Mouse (Mus musculus): ENCODE data around the gene Zfp719. TPM values are rescaled to one million over a fixed set of nuclear protein-coding genes. Genes with fewer than 3 reads are reported as not detected.

Gene Zfp719
- polyA plus RNA-seq, 1 experiment from 2014 or later: 17.7 TPM

Other genes starting within 250 kb of the Zfp719 start
- 0.12 and 0.22 TPM in 2 replicates for gene Siglecf, start 228.3 kb upstream of the Zfp719 start, polyA plus RNA-seq (2015; fragmentation: Nextera tagmentation; extraction: Ambion mirVana)
- gene Siglecg, start 171.4 kb upstream of the Zfp719 start, polyA plus RNA-seq (2015; fragmentation: Nextera tagmentation; extraction: Ambion mirVana): 0.08 TPM in 1 of 2 replicates, not detected in the other
- not detected in 2 replicates for gene Lim2, start 151.9 kb upstream of the Zfp719 start, polyA plus RNA-seq (2015; fragmentation: Nextera tagmentation; extraction: Ambion mirVana)
- gene Nkg7, start 142.5 kb upstream of the Zfp719 start, polyA plus RNA-seq (2015; fragmentation: Nextera tagmentation; extraction: Ambion mirVana): not detected in 2 replicates
- gene Cldnd2, start 138.8 kb upstream of the Zfp719 start, polyA plus RNA-seq (2015; fragmentation: Nextera tagmentation; extraction: Ambion mirVana): not detected in 2 replicates
- 142 TPM in 2 replicates for gene Etfb, start 135.5 kb upstream of the Zfp719 start, polyA plus RNA-seq (2015; fragmentation: Nextera tagmentation; extraction: Ambion mirVana)
- 0.48 TPM in 1 of 2 replicates, not detected in the other for gene Gm45233, start 135.5 kb upstream of the Zfp719 start, polyA plus RNA-seq (2015; fragmentation: Nextera tagmentation; extraction: Ambion mirVana)
- 7.8 and 10.3 TPM in 2 replicates for gene Vsig10l, start 116.5 kb upstream of the Zfp719 start, polyA plus RNA-seq (2015; fragmentation: Nextera tagmentation; extraction: Ambion mirVana)
- 6.3 and 7.5 TPM in 2 replicates for gene Iglon5, start 89.5 kb upstream of the Zfp719 start, polyA plus RNA-seq (2015; fragmentation: Nextera tagmentation; extraction: Ambion mirVana)
- gene 4931406B18Rik, start 73.7 kb upstream of the Zfp719 start, polyA plus RNA-seq (2015; fragmentation: Nextera tagmentation; extraction: Ambion mirVana): 0.04 TPM in 1 of 2 replicates, not detected in the other
- 0.35 and 1.1 TPM in 2 replicates for gene Cd33, start 35.2 kb upstream of the Zfp719 start, polyA plus RNA-seq (2015; fragmentation: Nextera tagmentation; extraction: Ambion mirVana)
- 10.3 and 11.1 TPM in 2 replicates for gene Zfp658, start 17.4 kb upstream of the Zfp719 start, polyA plus RNA-seq (2015; fragmentation: Nextera tagmentation; extraction: Ambion mirVana)
- gene Zfp819, start 27.6 kb downstream of the Zfp719 start, polyA plus RNA-seq (2015; fragmentation: Nextera tagmentation; extraction: Ambion mirVana): 0.46 TPM in 1 of 2 replicates, not detected in the other
- gene Ceacam18, start 55.1 kb downstream of the Zfp719 start, polyA plus RNA-seq (2015; fragmentation: Nextera tagmentation; extraction: Ambion mirVana): not detected in 2 replicates
- gene Siglece, start 80.6 kb downstream of the Zfp719 start, polyA plus RNA-seq (2015; fragmentation: Nextera tagmentation; extraction: Ambion mirVana): 0.24 and 0.28 TPM in 2 replicates
- 20.3 and 21.8 TPM in 2 replicates for gene Ctu1, start 92.4 kb downstream of the Zfp719 start, polyA plus RNA-seq (2015; fragmentation: Nextera tagmentation; extraction: Ambion mirVana)
- not detected in 2 replicates for gene Klk14, start 110.8 kb downstream of the Zfp719 start, polyA plus RNA-seq (2015; fragmentation: Nextera tagmentation; extraction: Ambion mirVana)
- not detected in 2 replicates for gene Klk13, start 133.0 kb downstream of the Zfp719 start, polyA plus RNA-seq (2015; fragmentation: Nextera tagmentation; extraction: Ambion mirVana)
- not detected in 2 replicates for gene Klk12, start 189.3 kb downstream of the Zfp719 start, polyA plus RNA-seq (2015; fragmentation: Nextera tagmentation; extraction: Ambion mirVana)
- gene Klk11, start 195.0 kb downstream of the Zfp719 start, polyA plus RNA-seq (2015; fragmentation: Nextera tagmentation; extraction: Ambion mirVana): not detected in 2 replicates
- not detected in 2 replicates for gene Klk10, start 201.4 kb downstream of the Zfp719 start, polyA plus RNA-seq (2015; fragmentation: Nextera tagmentation; extraction: Ambion mirVana)
- 0.13 and 0.20 TPM in 2 replicates for gene Klk9, start 212.3 kb downstream of the Zfp719 start, polyA plus RNA-seq (2015; fragmentation: Nextera tagmentation; extraction: Ambion mirVana)
- gene Klk8, start 218.0 kb downstream of the Zfp719 start, polyA plus RNA-seq (2015; fragmentation: Nextera tagmentation; extraction: Ambion mirVana): 4.5 and 4.9 TPM in 2 replicates
- not detected in 2 replicates for gene Klk7, start 231.7 kb downstream of the Zfp719 start, polyA plus RNA-seq (2015; fragmentation: Nextera tagmentation; extraction: Ambion mirVana)
- gene Klk6, start 244.9 kb downstream of the Zfp719 start, polyA plus RNA-seq (2015; fragmentation: Nextera tagmentation; extraction: Ambion mirVana): not detected in 2 replicates